Mouse (Mus musculus): ENCODE data around the gene Krt20.

DNA sequence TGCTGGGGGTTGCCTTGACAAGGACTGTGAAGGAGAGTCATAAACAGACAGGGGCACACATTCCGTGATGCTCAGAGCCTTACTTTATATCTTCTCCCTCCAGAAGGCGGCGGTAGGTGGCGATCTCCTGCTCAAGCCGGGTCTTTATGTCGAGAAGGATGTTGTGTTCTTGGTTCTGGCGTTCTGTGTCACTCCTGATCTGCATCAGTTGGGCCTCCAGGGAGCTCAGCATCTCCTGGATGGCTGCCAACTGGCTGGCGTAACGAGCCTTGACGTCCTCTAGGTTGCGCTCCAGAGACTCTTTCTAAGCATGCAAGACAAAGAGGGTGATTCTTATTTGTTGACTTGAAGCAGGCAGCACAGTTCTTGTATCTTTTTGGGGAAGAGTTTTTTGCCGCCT is 7.3 kb downstream of the Krt20 start:
- TF ChIP-seq CTCF (conservative IDR thresholded peaks at IDR 0.05; ENCODE audit: insufficient read depth, insufficient read length, low read depth, low read length) (no peak; the same call in 1 of the 2 replicates), POLR2A (IDR thresholded peaks at IDR 0.05; ENCODE audit: low read depth, low read length) (no peak)
